Mouse (Mus musculus): ENCODE measurements at regions not wholly inside any gene's neighbourhood (a gene's known extent, or its start where the extent isn't known, plus 50 kb on each side); places are given as distances from the start of the nearest gene placed in this dataset.

GRCm38 (mm10) chr12:50935516-50935915 is 286.6 kb upstream of the Prkd1 start:
- no peak for DNase-seq (ENCODE audit: low read depth)

DNA sequence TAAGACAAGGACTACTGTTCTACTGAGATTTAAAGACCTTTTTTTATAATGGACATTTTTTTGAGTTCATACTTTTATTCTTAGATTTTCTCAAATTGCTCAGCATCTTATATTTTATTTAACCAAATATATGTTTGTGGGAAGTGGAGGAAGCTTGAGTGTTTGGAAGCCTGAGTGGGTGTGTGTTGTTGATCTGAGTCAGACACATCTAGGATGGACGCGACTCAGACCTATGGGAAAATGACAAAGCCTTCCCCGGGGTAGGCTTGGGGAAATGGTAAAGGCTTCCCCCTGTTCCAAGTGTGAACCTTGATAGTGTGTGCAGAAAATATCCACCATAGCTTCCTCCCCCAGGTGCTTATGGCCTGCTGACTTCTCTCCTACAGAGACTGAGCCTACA is 283.6 kb upstream of the Prkd1 start:
- no peak for DNase-seq (ENCODE audit: low read depth)

- no peak for DNase-seq (ENCODE audit: low read depth)
These were observed 280.7 kb upstream of the Prkd1 start for GRCm38 (mm10) chr12:50929641-50930040.

GRCm38 (mm10) chr12:50926234-50926633 is 277.3 kb upstream of the Prkd1 start:
- DNase-seq (ENCODE audit: low read depth), result no peak

DNA sequence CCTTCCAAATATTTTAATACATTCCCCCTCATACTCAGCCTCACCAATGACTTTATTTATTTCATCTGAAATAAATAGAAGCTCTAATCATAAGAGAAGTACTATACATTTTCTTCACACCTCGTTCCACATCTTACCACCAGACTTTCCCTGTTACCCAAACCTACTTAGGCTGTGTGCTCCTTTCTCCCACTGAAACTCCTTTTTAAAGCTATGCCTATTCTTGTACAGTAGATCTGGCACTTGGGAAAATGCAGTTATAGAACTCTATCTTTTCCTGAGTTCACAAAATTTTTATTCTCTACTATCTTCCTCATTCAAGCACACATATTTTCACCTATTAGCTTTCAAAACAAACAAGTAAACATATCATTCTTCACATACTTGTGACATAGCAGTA is 272.8 kb upstream of the Prkd1 start:
- no peak for DNase-seq (ENCODE audit: low read depth)

DNA sequence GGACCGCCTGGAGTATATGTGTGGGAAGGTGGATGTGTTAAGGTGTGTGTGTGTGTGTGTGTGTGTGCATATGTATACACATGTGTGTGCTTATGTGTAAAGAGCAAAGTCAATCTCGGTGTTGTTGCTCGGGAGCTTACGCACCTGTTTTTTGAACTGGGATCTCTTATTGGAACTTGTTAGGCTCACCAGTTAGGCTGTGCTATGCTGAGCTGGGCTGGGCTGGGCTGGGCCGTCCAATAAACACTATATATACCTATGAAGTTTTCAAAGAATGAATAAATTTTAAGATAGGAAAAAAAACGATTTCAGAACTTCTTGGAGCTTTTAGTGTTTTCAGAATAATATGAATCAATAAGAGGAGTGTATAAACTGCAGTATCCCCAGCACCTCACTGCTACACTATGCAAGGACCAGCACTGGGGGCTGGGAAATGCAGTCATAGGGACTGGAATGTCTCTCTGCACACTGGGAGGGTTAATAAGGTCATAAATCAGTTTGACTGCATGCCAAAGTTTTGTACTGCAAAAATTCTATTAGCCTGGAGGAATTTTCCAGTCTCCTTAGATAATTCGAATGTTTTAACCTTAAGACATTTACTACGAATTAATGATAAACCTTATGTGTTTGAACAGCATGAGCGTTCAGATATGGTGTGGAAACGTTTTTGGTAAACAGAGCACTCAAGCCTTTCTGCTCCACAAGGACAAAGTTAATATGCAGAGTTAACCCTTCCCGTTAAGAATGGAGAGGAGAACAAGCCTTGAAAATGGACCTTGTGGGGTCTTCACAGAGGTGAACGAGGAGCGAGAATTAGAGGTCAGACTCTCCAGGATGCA is 250.9 kb upstream of the Prkd1 start:
- DNase-seq (ENCODE audit: low read depth), result no peak

DNA sequence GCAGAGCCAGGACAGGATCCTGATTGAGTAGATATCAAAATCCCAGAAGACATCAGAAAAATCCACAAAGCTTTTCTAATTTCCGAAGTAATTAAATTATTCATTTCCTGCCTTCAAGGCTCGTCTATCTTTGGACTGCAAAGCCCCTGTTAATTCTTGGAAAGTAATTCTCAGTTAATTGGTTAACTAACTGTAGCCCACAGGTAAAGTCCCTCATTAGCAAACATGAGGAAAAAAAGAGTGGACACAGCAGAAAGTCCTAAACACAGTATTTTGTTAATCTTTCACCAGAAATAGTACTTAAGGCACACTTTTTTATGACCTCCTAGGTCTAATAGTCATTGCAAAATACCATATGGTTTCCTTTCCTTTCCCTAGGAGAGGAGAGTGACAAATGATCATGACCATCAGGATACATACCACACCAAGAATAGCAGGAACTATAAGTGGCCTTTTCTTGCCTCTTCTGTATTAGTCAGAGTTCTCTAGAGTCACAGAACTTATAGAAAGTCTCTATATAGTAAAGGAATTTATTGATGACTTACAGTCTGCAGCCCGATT is 248.8 kb upstream of the Prkd1 start:
- DNase-seq (ENCODE audit: low read depth), result no peak

DNA sequence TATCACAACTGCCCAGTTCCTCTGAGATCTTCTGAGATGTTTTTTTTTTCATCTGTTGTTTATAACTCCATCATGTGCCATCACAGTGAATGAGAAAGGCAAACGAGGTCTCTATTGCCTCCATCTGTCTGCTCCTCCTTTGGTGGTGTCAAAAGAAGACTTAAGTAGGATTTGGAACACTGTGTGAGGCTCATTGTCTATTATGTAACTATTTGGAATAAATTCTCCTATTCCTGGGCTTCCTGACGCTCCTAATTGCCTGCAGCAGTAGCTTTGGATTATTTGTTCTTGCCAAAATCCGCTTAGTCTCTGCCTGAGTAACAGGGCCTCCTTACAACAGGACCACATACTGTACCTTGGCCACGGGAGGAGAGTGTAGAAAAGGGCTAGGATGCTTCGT is 244.7 kb upstream of the Prkd1 start:
- DNase-seq (ENCODE audit: low read depth), result no peak

- no peak for DNase-seq (ENCODE audit: low read depth)
These were observed 226.9 kb upstream of the Prkd1 start for GRCm38 (mm10) chr12:50875796-50876195.

- no peak for DNase-seq (ENCODE audit: low read depth)
These were observed 225.1 kb upstream of the Prkd1 start for GRCm38 (mm10) chr12:50874024-50874398.

GRCm38 (mm10) chr12:50873390-50874023 is 224.6 kb upstream of the Prkd1 start:
- DNase-seq (ENCODE audit: low read depth), result no peak

- DNase-seq (ENCODE audit: low read depth), result no peak
These were observed 202.7 kb upstream of the Prkd1 start for GRCm38 (mm10) chr12:50851644-50852043.

DNA sequence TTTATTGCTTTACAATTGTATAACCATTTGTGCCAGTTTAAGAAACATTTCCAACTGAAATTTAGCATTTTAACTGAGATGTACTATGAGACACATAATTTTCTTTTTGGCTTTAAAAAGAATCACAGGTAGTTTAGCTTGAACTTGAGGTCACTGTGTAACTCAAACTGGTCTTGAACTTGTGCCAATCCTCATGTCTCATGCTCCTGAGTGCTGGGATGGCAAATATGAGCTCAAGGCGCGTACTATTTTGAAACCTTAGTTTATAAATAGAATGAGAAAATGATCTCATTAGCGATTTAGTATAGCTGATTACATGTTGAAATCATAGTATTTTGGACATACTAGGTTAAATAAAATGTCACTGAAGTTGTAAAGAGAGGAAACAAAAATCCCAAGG is 199.1 kb upstream of the Prkd1 start:
- DNase-seq (ENCODE audit: low read depth), result no peak

DNA sequence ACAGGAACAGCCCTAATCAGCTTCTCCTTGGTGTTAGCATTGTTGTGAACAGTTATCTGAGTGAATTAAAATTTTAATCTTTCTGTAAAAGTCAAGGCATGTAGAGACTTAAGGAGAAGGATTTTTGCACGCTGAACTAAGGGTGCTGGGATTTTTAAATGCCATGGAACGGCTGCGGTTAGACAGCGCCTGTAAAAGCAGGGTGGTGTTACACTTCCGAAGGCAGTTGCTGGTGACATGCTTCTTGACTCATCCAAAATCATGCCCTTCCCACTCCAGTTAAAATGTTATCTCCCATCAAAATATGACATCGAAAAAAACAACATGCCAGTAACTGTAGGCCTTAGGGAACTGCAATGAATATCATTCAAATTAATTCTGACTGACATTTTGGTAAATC is 193.8 kb upstream of the Prkd1 start:
- no peak for DNase-seq (ENCODE audit: low read depth)

DNA sequence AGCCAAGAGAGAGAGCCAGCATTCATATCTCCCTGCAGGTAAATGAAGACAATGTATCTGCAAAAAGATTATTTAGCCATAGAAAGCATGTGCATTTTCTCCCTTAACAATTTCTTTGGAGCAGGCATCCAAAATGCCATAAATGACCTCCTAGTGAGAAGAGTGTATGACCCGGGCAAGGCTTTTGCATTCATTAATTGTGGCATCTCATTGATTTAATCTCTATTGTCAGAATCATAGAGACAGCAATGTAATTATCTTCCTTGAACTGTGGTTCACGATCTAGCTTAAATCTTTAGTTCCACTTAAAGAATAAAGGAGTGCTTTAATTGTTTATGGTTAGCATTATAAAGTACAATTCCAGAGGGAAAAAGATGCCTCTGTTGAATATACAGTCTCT is 190.5 kb upstream of the Prkd1 start:
- no peak for DNase-seq (ENCODE audit: low read depth)

DNA sequence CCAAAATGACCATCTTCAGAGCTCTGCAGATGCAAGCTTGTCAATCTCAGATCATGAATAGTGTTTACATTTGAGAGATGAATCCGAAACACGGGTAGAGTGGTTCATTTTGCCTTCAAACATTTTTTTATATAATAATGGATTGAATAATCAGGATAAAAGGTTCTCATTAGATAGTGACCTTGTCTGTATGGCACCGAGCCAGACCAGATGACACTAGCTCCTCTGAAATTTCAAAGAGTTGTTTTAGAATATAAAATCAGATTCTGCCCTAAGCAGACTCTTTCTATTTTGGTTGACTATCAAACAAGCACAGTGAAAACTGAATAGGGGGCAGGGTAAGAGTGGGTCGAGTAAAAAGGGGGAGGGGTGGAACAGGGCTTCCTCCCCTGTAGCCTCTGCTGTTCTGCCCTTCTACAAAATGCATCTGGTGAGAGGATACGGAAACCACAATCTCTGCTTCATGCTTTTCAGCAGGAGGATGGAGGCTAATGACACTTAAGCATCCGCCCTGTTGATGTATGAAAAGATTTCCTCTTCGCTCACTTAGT is 159.9 kb upstream of the Prkd1 start:
- no peak for DNase-seq (ENCODE audit: low read depth)

DNA sequence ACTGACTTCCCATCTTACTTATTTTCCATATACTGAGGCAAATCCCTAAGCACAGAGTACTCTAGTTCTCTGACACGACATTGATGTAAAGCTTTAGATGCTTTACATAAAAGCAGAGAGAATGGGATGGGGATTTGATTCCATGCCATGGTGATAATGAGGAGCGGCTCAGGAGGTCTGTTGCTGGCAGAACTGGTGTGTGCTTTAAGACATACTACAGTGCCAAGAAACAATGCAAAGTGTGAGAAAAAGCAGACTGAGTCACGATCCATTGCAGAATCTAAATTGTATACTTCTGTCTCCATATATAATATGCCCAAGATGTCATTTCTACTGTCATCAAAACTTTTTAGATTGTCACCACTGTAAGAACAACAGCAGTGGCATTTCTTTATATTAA is 155.5 kb upstream of the Prkd1 start:
- DNase-seq (ENCODE audit: low read depth), result no peak

DNA sequence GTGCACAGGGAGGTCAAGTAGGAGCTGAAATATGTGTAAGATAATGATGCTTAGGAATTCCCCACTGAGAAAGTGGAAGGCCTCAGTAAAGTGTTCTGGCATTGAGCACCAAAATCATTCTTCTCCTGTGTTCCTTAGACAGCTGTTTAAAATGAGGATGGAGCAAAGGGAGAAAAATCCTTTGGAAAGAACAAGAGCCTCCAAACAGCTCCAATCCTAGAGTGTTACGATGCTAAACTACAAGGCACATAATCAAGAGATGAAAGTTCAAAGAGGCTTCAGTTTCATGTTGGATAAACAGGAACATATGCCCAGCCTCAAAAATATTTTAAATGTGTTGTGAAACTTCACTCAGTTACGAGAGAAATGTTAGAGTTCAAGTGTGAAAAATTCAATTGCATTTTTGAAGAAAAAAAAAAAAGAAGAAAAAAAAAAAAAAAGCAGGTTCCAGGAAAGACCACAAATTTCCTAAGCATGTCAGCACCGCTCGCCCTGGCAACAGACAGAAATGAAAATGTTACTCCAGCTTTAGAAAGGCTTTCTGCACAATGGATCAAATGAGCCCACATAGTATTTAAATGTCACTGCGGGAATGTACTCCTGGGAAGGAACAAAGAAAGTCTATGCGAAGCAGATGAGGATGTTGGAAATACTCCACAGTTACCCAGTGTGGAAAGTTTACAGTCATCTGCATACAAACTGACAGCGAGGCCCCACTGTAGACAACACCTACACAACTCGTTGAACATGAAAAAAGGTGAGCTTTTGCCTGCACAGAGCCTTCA is 116.5 kb upstream of the Prkd1 start:
- DNase-seq (ENCODE audit: low read depth), result no peak

GRCm38 (mm10) chr12:50764457-50764856 is 115.6 kb upstream of the Prkd1 start:
- no peak for DNase-seq (ENCODE audit: low read depth)

DNA sequence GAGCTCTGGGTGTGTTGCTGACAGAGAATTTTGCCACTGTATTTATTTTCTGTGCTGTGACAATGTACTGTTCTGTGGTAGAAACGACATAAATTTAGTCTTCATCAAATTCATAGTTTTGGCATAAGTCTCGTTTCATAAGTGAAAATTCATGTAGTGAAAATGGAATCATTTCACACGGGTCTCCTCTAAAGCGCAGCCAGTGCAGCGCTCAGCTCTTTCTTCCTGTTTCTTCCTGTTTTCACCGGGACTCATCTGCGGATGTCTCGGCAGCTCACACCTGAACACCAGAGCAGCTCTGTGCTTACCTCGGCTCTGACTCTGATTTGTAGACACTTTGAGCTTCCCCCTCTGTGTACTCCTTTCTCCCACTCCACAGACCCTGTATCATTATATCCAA is 85.2 kb upstream of the Prkd1 start:
- no peak for DNase-seq (ENCODE audit: low read depth)

DNA sequence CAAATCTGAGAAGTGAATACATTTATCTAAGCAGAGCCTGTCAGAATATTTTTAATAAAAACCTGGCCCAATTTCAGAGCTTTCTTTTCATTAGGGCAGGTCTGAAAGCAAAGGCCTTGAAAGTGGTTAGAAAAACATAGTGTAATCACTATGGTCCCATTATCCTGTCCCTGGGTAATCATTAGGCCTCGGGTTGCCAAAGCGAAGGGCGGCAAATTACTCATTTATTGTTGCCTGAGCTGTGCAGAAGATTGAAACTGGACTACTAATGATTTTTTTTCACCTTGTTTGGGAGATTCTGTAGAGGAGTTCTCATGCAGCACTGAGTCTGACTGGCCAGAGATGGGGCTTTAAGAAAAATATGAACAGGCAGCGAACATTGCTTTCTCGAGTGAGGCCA is 63.7 kb upstream of the Prkd1 start:
- DNase-seq (ENCODE audit: low read depth), result no peak

DNA sequence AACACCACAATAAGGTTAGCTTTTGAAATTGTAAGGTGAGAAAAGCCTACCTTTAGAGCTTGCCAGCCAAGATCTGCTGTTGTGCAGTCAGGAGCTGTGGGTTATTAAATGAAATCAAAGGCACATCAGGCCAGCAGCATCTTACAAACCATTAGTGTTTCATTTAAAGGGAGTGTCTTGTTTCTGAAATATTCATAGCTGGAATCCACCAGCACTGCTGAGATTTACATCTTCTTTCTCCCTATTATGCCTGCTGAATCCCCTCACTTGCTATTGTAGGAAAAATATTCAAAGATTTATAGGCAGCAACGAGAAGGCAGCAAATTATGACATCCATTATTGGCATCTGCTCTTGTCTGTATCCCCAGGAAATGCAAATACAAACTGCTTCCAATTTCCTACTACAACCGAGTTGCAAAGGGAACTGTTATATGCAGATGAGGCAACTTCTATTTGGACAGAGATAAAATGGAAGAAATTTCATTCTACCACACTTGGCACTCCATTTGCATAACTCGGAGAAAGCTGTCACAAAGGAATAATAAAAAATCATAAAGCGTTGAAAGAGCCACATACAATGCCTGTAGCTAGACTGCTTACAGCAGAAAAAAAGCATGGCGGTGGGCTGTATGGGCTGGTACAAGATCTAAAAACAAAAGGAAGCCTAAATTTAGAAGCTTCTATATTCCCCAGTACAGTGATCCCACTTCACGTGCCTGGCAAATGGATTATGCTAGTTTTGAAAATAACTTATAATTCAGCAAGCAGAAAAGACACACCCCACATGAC is 60.3 kb upstream of the Prkd1 start:
- DNase-seq (ENCODE audit: low read depth), result no peak

Measured in c-Kit-positive CD71-positive TER-119-negative erythroid progenitor cells, embryonic 14.5 days (primary cell).